Mouse (Mus musculus): ENCODE measurements around the gene Zp3r. TPM values are rescaled to one million over a fixed set of nuclear protein-coding genes. Genes with fewer than 3 reads are reported as not detected.

Gene Zp3r
- total and polyA plus RNA-seq, 2 experiments from 2014 or later, result not detected

DNA sequence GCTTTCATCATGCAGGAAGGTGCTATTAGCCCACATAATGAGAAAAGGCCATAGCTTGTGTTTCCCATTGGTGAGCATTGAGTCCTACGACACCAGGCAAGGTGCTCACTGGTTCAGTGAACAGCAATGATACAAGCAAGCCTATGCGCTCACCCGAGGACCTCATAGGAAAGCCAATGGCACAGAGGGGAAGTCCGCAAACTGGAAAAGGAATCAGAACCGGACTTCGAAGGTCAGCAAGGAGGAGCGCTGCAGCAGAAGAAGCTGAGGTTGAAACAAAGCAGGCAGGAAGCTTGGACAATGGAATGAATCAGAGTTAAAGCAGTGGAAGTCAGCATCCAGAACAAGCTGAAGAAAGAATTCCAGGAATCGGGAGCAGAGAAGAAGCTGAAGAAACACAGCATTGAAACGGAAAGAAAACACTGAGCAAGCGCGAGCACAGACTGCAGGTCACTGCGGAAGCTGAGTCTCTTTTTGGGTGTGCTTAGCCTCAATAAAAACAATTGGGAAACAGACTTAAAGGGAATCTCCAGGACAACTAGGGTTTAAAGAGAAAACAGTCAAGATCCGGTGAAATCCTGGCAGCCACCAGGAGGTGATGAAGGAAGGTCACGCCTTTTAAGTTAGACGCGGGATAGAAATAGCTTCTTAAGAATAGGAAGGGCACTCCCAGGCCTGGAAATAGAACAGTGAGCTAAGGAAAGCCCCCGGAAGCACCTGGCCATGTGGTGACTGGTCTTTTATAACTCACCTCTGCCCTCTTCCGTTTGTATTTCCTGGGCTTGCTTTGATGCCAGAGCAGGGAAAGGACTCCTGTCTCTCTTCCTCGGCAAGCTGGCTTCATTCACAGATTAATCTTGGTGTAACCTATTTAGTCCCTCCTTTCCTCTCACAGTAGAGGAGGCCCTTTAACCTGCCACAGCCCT lies 78.9 kb downstream of the Zp3r start:
- no peaks in the 10 kb centered on the region for H3K4me1 ChIP-seq (ENCODE audit: insufficient read depth, low read length)
- TF ChIP-seq CTCF (IDR thresholded peaks at IDR 0.05; ENCODE audit: low read depth), result no peak
- 66% methylated on average over 19 of the region's 19 CpGs for WGBS
- no peaks in the 10 kb centered on the region for H3K36me3 ChIP-seq (ENCODE audit: insufficient read depth, low read length)
- ATAC-seq, result no peak
- H3K27me3 ChIP-seq (ENCODE audit: insufficient read depth, low read length), result no peaks in the 10 kb centered on the region
- H3K27ac ChIP-seq, result no peak overlapping the region
- no peak overlapping the region for H3K4me3 ChIP-seq (ENCODE audit: low read length)
- no peak overlapping the region for H3K4me2 ChIP-seq (ENCODE audit: low read depth, low read length)
- no peak for DNase-seq (ENCODE audit: low spot score)
- no peak overlapping the region for H3K9ac ChIP-seq (replicated peaks; ENCODE audit: low read length)
- H3K9me3 ChIP-seq (ENCODE audit: low read length), result no peaks in the 10 kb centered on the region

- no peak for DNase-seq (ENCODE audit: low spot score)
- Histone ChIP-seq H3K4me3 (ENCODE audit: low read length) (no peak overlapping the region), H3K4me2 (ENCODE audit: low read depth, low read length) (no peak overlapping the region), H3K4me1 (ENCODE audit: insufficient read depth, low read length) (no peaks in the 10 kb centered on the region), H3K9ac (replicated peaks; ENCODE audit: low read length) (no peak overlapping the region), H3K27ac (no peak overlapping the region), H3K36me3 (ENCODE audit: insufficient read depth, low read length) (no peaks in the 10 kb centered on the region), H3K27me3 (ENCODE audit: insufficient read depth, low read length) (no peaks in the 10 kb centered on the region), H3K9me3 (ENCODE audit: low read length) (no peaks in the 10 kb centered on the region)
- no peak for TF ChIP-seq CTCF (IDR thresholded peaks at IDR 0.05; ENCODE audit: low read depth)
- 78% methylated on average over 6 of the region's 6 CpGs for WGBS
- no peak for ATAC-seq
These were observed 79.7 kb downstream of the Zp3r start for GRCm38 (mm10) chr1:130549698-130550097.

DNA sequence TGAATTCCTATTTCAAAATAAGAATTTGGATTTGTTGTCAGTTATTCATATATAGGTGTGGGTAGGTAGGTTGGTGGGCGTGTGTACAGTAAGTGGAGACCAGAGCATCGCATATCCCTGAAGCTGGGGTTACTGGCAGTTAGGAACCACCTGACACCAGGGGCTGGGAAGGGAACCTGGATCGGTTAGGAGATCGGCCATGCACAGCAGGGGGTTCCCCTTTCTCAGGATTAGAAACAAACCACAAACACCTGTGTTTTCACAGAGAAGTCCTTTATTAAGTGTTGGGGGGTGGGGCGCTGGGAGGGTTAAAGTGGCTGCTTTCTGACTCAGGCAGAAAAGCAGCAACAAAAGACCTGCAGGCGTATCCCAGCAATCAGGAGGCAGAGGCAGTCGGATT lies 80.3 kb downstream of the Zp3r start:
- H3K36me3 ChIP-seq (ENCODE audit: insufficient read depth, low read length), result no peaks in the 10 kb centered on the region
- H3K27ac ChIP-seq, result no peak overlapping the region
- no peak overlapping the region for H3K4me3 ChIP-seq (ENCODE audit: low read length)
- DNase-seq (ENCODE audit: low spot score) (no peak), ATAC-seq (no peak)
- H3K27me3 ChIP-seq (ENCODE audit: insufficient read depth, low read length), result no peaks in the 10 kb centered on the region
- no peaks in the 10 kb centered on the region for H3K9me3 ChIP-seq (ENCODE audit: low read length)
- H3K4me1 ChIP-seq (ENCODE audit: insufficient read depth, low read length), result no peaks in the 10 kb centered on the region
- H3K9ac ChIP-seq (replicated peaks; ENCODE audit: low read length), result no peak overlapping the region
- TF ChIP-seq CTCF (IDR thresholded peaks at IDR 0.05; ENCODE audit: low read depth), result no peak
- 67% methylated on average over 7 of the region's 7 CpGs for WGBS
- no peak overlapping the region for H3K4me2 ChIP-seq (ENCODE audit: low read depth, low read length)

- no peaks in the 10 kb centered on the region for H3K9me3 ChIP-seq (ENCODE audit: low read length)
- peak overlapping the region; percentile 51 for H3K4me2 ChIP-seq (ENCODE audit: low read depth, low read length)
- DNase-seq (ENCODE audit: low spot score) (peak; percentile 62), ATAC-seq (peak; percentile 59; the same call in 1 of the 2 replicates)
- peak; percentile 68 for TF ChIP-seq CTCF (IDR thresholded peaks at IDR 0.05; ENCODE audit: low read depth)
- no peaks in the 10 kb centered on the region for H3K27me3 ChIP-seq (ENCODE audit: insufficient read depth, low read length)
- H3K4me3 ChIP-seq (ENCODE audit: low read length), result peak overlapping the region; percentile 27
- H3K9ac ChIP-seq (replicated peaks; ENCODE audit: low read length), result no peak overlapping the region
- 24% methylated on average over 25 of the region's 25 CpGs for WGBS
- H3K27ac ChIP-seq, result no peak overlapping the region
- no peaks in the 10 kb centered on the region for H3K4me1 ChIP-seq (ENCODE audit: insufficient read depth, low read length)
- H3K36me3 ChIP-seq (ENCODE audit: insufficient read depth, low read length), result no peaks in the 10 kb centered on the region
These were observed 81.6 kb downstream of the Zp3r start for GRCm38 (mm10) chr1:130547674-130548429.

Other genes starting within 250 kb of the Zp3r start
- not detected in 2 replicates for gene Cd55b, start 206.6 kb downstream of the Zp3r start, total RNA-seq (2014; rRNA removed)
- gene Cd55b, start 206.6 kb downstream of the Zp3r start, polyA plus RNA-seq (2015; fragmentation: Nextera tagmentation; extraction: Ambion mirVana), result not detected in 2 replicates
- 10.0 and 11.5 TPM in 2 replicates for gene Cd55, start 166.9 kb downstream of the Zp3r start, total RNA-seq (2014; rRNA removed)
- gene Cd55, start 166.9 kb downstream of the Zp3r start, polyA plus RNA-seq (2015; fragmentation: Nextera tagmentation; extraction: Ambion mirVana), result 13.5 and 13.7 TPM in 2 replicates
- not detected in 2 replicates for gene C4bp, start 32.0 kb upstream of the Zp3r start, total RNA-seq (2014; rRNA removed)
- 0.08 and 0.18 TPM in 2 replicates for gene C4bp, start 32.0 kb upstream of the Zp3r start, polyA plus RNA-seq (2015; fragmentation: Nextera tagmentation; extraction: Ambion mirVana)
- gene Gm29427, start 86.2 kb upstream of the Zp3r start, total RNA-seq (2014; rRNA removed), result not detected in 2 replicates
- not detected in 2 replicates for gene Gm29427, start 86.2 kb upstream of the Zp3r start, polyA plus RNA-seq (2015; fragmentation: Nextera tagmentation; extraction: Ambion mirVana)
- 10.4 and 11.9 TPM in 2 replicates for gene Yod1, start 87.7 kb upstream of the Zp3r start, total RNA-seq (2014; rRNA removed)
- gene Yod1, start 87.7 kb upstream of the Zp3r start, polyA plus RNA-seq (2015; fragmentation: Nextera tagmentation; extraction: Ambion mirVana), result 19.3 and 20.7 TPM in 2 replicates
- gene Pfkfb2, start 99.6 kb upstream of the Zp3r start, total RNA-seq (2014; rRNA removed), result 23.6 and 30.0 TPM in 2 replicates
- gene Pfkfb2, start 99.6 kb upstream of the Zp3r start, polyA plus RNA-seq (2015; fragmentation: Nextera tagmentation; extraction: Ambion mirVana), result 13.3 and 13.5 TPM in 2 replicates
- 0.32 and 1.3 TPM in 2 replicates for gene AA986860, start 102.4 kb upstream of the Zp3r start, total RNA-seq (2014; rRNA removed)
- 0.58 and 0.59 TPM in 2 replicates for gene AA986860, start 102.4 kb upstream of the Zp3r start, polyA plus RNA-seq (2015; fragmentation: Nextera tagmentation; extraction: Ambion mirVana)
- gene Fcamr, start 171.3 kb upstream of the Zp3r start, total RNA-seq (2014; rRNA removed), result not detected in 2 replicates
- not detected in 2 replicates for gene Fcamr, start 171.3 kb upstream of the Zp3r start, polyA plus RNA-seq (2015; fragmentation: Nextera tagmentation; extraction: Ambion mirVana)
- not detected in 2 replicates for gene Pigr, start 197.1 kb upstream of the Zp3r start, total RNA-seq (2014; rRNA removed)
- gene Pigr, start 197.1 kb upstream of the Zp3r start, polyA plus RNA-seq (2015; fragmentation: Nextera tagmentation; extraction: Ambion mirVana), result not detected in 2 replicates
- 0.75 and 2.2 TPM in 2 replicates for gene Fcmr, start 236.0 kb upstream of the Zp3r start, total RNA-seq (2014; rRNA removed)
- gene Fcmr, start 236.0 kb upstream of the Zp3r start, polyA plus RNA-seq (2015; fragmentation: Nextera tagmentation; extraction: Ambion mirVana), result 2.5 and 2.7 TPM in 2 replicates